Mouse (Mus musculus): Measurements from ENCODE around the gene Fscn1.

Gene Fscn1

GRCm38 (mm10) chr5:142973971-142974370 lies 13.8 kb downstream of the Fscn1 start:
- no peak for DNase-seq (ENCODE audit: low spot score)

- DNase-seq (ENCODE audit: low spot score) = peak; percentile 36
These were observed 14.5 kb downstream of the Fscn1 start for GRCm38 (mm10) chr5:142974598-142975121.

DNA sequence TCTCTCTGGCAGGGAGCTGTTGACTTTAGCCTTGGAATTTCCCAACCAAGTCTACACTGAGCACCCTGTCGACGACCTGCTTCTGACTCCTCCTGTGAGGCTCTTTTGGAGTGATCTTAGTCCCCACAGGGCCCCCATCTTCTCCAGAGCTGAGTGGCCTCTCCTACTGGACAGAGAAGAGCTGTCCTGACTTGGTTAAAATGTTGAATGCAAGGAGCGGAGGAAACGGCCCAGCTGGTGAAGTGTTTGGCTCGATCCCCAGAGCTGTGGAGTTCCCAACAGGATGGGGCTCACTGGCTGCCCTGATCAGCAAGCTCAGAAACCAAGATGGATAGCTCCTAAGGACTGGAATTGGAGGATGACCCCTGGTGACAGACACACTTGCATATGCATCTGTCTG lies 16.4 kb downstream of the Fscn1 start:
- no peak for DNase-seq (ENCODE audit: low spot score)

GRCm38 (mm10) chr5:142982046-142982801 lies 22.1 kb downstream of the Fscn1 start:
- DNase-seq (ENCODE audit: low spot score) = no peak

GRCm38 (mm10) chr5:142983174-142983573 lies 23.0 kb downstream of the Fscn1 start:
- DNase-seq (ENCODE audit: low spot score) = no peak

GRCm38 (mm10) chr5:142984271-142984670 lies 24.1 kb downstream of the Fscn1 start:
- DNase-seq (ENCODE audit: low spot score) = no peak

- no peak for DNase-seq (ENCODE audit: low spot score)
These were observed 28.4 kb downstream of the Fscn1 start for GRCm38 (mm10) chr5:142988520-142988919.

DNA sequence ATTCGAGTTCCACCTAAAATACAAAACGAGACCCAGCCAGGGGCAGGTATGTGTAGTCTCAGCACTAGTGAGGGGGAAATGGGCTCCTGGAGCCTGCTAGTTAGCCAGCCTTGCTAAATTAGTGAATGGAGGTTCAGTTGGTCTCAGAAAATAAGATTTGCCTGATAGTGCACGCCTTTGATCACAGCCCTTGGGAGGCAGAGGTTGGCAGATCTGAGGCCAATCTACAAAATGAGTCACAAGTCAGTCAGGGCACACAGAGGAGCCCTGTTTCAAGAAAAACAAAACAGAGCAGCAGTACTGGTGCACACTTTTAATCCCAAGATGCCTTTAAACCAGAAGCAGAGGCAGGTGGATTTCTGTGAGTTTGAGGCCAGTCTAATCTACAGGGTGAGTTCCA lies 29.0 kb downstream of the Fscn1 start:
- DNase-seq (ENCODE audit: low spot score) = no peak

DNA sequence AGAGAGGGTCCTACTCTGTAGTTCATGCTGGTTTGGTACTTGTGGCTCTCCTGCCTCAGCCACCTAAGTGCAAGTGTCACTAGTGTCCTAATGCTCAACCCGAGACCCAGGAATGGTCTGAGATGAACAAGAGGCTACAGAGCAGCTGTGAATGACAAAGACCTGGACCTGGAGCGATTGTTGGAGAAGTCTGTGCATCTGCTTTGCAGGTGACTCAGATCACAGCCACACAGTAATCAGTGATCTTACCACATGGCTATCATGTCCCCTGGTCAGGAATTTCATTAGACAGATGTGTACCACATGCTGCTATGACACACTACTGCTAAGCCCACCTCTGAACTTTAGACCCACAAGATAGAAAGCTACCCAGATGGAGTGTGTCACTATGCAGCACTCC lies 34.6 kb downstream of the Fscn1 start:
- no peak for DNase-seq (ENCODE audit: low spot score)

DNA sequence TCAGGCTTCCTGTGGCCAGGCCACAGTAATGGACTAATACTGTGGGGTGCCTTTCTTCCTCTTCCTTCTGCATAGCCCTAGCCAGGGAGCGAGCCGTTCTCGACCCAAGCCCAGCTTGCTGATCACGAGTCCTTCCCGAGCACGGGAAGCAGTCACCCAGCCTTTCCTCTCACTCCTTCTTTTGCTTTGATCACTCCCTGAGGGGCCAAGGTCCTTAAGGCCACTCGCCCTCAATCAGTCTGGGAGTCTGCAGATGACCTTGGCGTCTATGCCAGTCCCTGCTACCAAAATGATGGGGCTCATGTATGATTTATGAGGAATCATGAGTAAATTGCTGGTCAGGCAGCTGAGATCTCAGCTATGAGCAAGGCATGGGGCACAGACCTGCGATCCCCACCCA lies 37.4 kb downstream of the Fscn1 start:
- DNase-seq (ENCODE audit: low spot score) = no peak

GRCm38 (mm10) chr5:142998171-142998570 lies 38.0 kb downstream of the Fscn1 start:
- DNase-seq (ENCODE audit: low spot score) = no peak

DNA sequence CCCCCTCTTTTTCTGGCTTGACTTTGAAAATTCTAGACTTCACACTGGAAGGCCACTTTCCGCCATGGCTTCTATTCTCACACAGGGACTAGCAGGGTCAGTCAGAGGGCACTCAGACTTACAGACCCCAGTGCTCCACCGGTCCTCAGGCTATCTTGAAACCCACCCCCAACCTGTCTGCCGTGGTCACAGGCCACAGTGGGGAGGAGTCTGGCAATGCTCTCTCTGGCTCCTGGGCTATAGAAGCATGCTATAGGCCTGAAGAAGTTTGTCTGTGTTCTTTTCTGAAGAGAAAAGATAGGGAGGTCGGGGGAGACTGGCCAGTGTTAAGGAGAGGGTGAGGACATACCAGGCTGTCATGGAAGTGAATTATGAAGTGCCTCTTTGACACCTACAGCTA lies 39.9 kb downstream of the Fscn1 start:
- no peak for DNase-seq (ENCODE audit: low spot score)

- no peak for DNase-seq (ENCODE audit: low spot score)
These were observed 40.7 kb downstream of the Fscn1 start for GRCm38 (mm10) chr5:143000654-143001500.

DNA sequence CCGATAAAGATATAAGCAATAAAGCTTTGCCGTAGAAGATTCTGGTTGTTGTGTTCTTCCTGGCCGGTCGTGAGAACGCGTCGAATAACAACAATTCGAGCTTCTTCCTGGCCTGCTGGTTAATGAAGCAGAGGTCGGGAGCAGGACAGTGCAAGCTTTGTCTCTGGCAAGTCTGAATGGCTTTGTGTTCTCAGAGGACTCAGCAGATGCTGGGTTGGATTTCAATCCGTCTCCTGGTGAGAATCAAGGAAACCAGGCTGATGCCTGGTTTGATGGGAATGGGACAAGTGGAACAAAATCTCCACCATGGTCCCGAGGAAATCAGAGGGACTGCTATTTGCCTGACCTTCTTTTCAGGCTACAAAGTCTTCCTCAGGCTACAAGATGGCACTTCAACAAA lies 49.2 kb downstream of the Fscn1 start:
- no peak for DNase-seq (ENCODE audit: low spot score)

- no peak for DNase-seq (ENCODE audit: low spot score)
These were observed 57.3 kb downstream of the Fscn1 start for GRCm38 (mm10) chr5:143017401-143017800.

Measured in T-cell, adult 2 months (primary cell).